Mouse (Mus musculus) G1E (cell line): ENCODE results near the gene Cwc22. TPM values are rescaled to one million over a fixed set of nuclear protein-coding genes. Genes with fewer than 3 reads are reported as not detected.

Experiments
- ATAC-seq: 2 replicates; pipeline ENCODE4 v1.8.0; 2016; ENCODE audit warnings: mild to moderate bottlenecking; ENCODE audit not compliant: insufficient number of reproducible peaks, poor library complexity, low FRiP score, severe bottlenecking; ENCODE audit errors: extremely low read depth
- DNase-seq: peaks from one replicate; pipeline ENCODE4 v3.0.0; 2012; ENCODE audit warnings: low spot score
- H3K27me3 ChIP-seq: 2 replicates; pipeline ENCODE4 v1.6.1; 2012; ENCODE audit warnings: mild to moderate bottlenecking, low read length, inconsistent platforms; ENCODE audit not compliant: insufficient read depth
- H3K36me3 ChIP-seq: replicated peaks from 2 replicates; pipeline ENCODE3; 2012; ENCODE audit warnings: mild to moderate bottlenecking, inconsistent platforms
- H3K4me1 ChIP-seq: 2 replicates; pipeline ENCODE4 v1.6.1; 2012; ENCODE audit warnings: low read depth, low read length, inconsistent platforms, mixed read lengths; ENCODE audit not compliant: insufficient read depth
- H3K4me3 ChIP-seq: 2 replicates; pipeline ENCODE4 v1.5.1; 2012; ENCODE audit warnings: low read depth, mild to moderate bottlenecking, inconsistent platforms, low read length, moderate library complexity, mixed read lengths
- H3K9me3 ChIP-seq: replicated peaks from 2 replicates; pipeline ENCODE4 v1.6.1; 2012; ENCODE audit warnings: inconsistent platforms
- CTCF ChIP-seq: IDR thresholded peaks from 2 replicates; pipeline ENCODE4 v1.5.1; 2012; ENCODE audit warnings: low read depth, low read length, inconsistent platforms, mixed read lengths
- GATA1 ChIP-seq: IDR thresholded peaks from 2 replicates; pipeline ENCODE4 v1.6.1; 2012; ENCODE audit warnings: borderline replicate concordance, low read length, inconsistent platforms, mixed read lengths
- GATA2 ChIP-seq: IDR thresholded peaks from 2 replicates; pipeline ENCODE4 v1.6.1; 2012; ENCODE audit warnings: low read depth, low read length, inconsistent platforms, borderline replicate concordance
- POLR2AphosphoS5 ChIP-seq: IDR thresholded peaks from 2 replicates; pipeline ENCODE4 v1.6.1; 2012; ENCODE audit warnings: low read depth, low read length, inconsistent platforms; ENCODE audit not compliant: insufficient replicate concordance
- TAL1 ChIP-seq: conservative IDR thresholded peaks from 2 replicates; pipeline ENCODE4 v1.6.1; 2012; ENCODE audit warnings: low read depth, low read length, inconsistent platforms, mixed read lengths
- polyA plus RNA-seq: library from polyadenylated mRNA; stranded (reverse); fragments of >175 nt; gene quantifications from 2 replicates; pipeline ENCODE4 v1.2.3, GENCODE M21; 2012
- total RNA-seq, 2 experiments: library from RNA; stranded (forward) in 1 of 2; stranded (reverse) in 1 of 2; fragments of 200-1000 nt in 1 of 2; fragments of >200 nt in 1 of 2; fragmentation: Nextera tagmentation in 1 of 2; gene quantifications; 2 replicates each; pipeline ENCODE4 v1.2.3; 2014 to 2017

The Cwc22 gene
- total and polyA plus RNA-seq, 3 experiments: 22.5 to 106 (median 84.4) TPM

- Histone ChIP-seq H3K36me3 (peaks cover 80% of the 10 kb centered on the region), H3K9me3 (no peaks in the 10 kb centered on the region)
- ATAC-seq: no peak
Measured at GRCm38 (mm10) chr2:77923182-77923581, 23.0 kb downstream of the Cwc22 start.

GRCm38 (mm10) chr2:77921307-77921706, 24.9 kb downstream of the Cwc22 start:
- H3K27me3 ChIP-seq: no peaks in the 10 kb centered on the region
- no peak overlapping the region for H3K4me3 ChIP-seq
- ATAC-seq (no peak), DNase-seq (no peak)
- peaks cover 81% of the 10 kb centered on the region for H3K36me3 ChIP-seq
- TF ChIP-seq CTCF: no peak
- TF ChIP-seq TAL1: no peak
- TF ChIP-seq GATA2: no peak
- no peak for TF ChIP-seq POLR2AphosphoS5
- TF ChIP-seq GATA1: no peak
- H3K4me1 ChIP-seq: no peaks in the 10 kb centered on the region; the same call in 1 of the 2 replicates
- H3K9me3 ChIP-seq: no peaks in the 10 kb centered on the region

More at GRCm38 (mm10) chr2:77923182-77923581, 23.0 kb downstream of the Cwc22 start:
- Histone ChIP-seq H3K4me3 (no peak overlapping the region), H3K27me3 (no peaks in the 10 kb centered on the region), H3K4me1 (no peaks in the 10 kb centered on the region; the same call in 1 of the 2 replicates)
- TF ChIP-seq CTCF (no peak), GATA1 (no peak), TAL1 (no peak), GATA2 (no peak), POLR2AphosphoS5 (no peak)
- DNase-seq: no peak

GRCm38 (mm10) chr2:77920621-77921020, 25.6 kb downstream of the Cwc22 start:
- Histone ChIP-seq H3K4me1 (no peaks in the 10 kb centered on the region; the same call in 1 of the 2 replicates), H3K9me3 (no peaks in the 10 kb centered on the region), H3K4me3 (no peak overlapping the region), H3K36me3 (peaks cover 76% of the 10 kb centered on the region), H3K27me3 (no peaks in the 10 kb centered on the region)
- DNase-seq (no peak), ATAC-seq (no peak)
- TF ChIP-seq GATA2 (no peak), POLR2AphosphoS5 (no peak), GATA1 (no peak), TAL1 (no peak), CTCF (no peak)

- TF ChIP-seq GATA1 (no peak), CTCF (no peak), TAL1 (no peak), POLR2AphosphoS5 (no peak), GATA2 (no peak)
- H3K9me3 ChIP-seq: no peaks in the 10 kb centered on the region
- no peaks in the 10 kb centered on the region for H3K27me3 ChIP-seq
- H3K4me1 ChIP-seq: no peaks in the 10 kb centered on the region; the same call in 1 of the 2 replicates
- ATAC-seq (no peak), DNase-seq (no peak)
- H3K4me3 ChIP-seq: no peak overlapping the region
- H3K36me3 ChIP-seq: peaks cover 78% of the 10 kb centered on the region
Measured at GRCm38 (mm10) chr2:77918474-77918873, 27.7 kb downstream of the Cwc22 start.

GRCm38 (mm10) chr2:77918006-77918405, 28.2 kb downstream of the Cwc22 start:
- no peaks in the 10 kb centered on the region; the same call in 1 of the 2 replicates for H3K4me1 ChIP-seq
- TF ChIP-seq CTCF (no peak), GATA2 (no peak), POLR2AphosphoS5 (no peak), GATA1 (no peak), TAL1 (no peak)
- no peaks in the 10 kb centered on the region for H3K9me3 ChIP-seq
- no peaks in the 10 kb centered on the region for H3K27me3 ChIP-seq
- peaks cover 78% of the 10 kb centered on the region for H3K36me3 ChIP-seq
- ATAC-seq (no peak), DNase-seq (no peak)
- H3K4me3 ChIP-seq: no peak overlapping the region

- no peaks in the 10 kb centered on the region for H3K9me3 ChIP-seq
- TF ChIP-seq POLR2AphosphoS5 (no peak), GATA1 (no peak), CTCF (no peak), TAL1 (no peak), GATA2 (no peak)
- no peak for ATAC-seq
- H3K4me1 ChIP-seq: no peaks in the 10 kb centered on the region; the same call in 1 of the 2 replicates
- no peak for DNase-seq
- peaks cover 81% of the 10 kb centered on the region for H3K36me3 ChIP-seq
- no peak overlapping the region for H3K4me3 ChIP-seq
- H3K27me3 ChIP-seq: no peaks in the 10 kb centered on the region
Measured at GRCm38 (mm10) chr2:77917360-77917734, 28.8 kb downstream of the Cwc22 start.
